Mouse (Mus musculus) heart, adult 2 months (tissue): ENCODE measurements around the gene Cmtm7.

Experiments used
- CTCF ChIP-seq: fragments of 200-600 bp; IDR thresholded peaks from 2 replicates; pipeline ENCODE4 v1.8.1; 2022; ENCODE audit warnings: antibody characterized with exemption, mild to moderate bottlenecking, moderate library complexity
- EP300 ChIP-seq: fragments of 200-500 bp; IDR thresholded peaks from 2 replicates; pipeline ENCODE4 v1.6.1; 2011; ENCODE audit warnings: low read depth, low read length, control low read depth; ENCODE audit not compliant: insufficient read depth
- POLR2A ChIP-seq: fragments of 200-500 bp; IDR thresholded peaks from 2 replicates; pipeline ENCODE4 v1.6.1; 2011; ENCODE audit warnings: mild to moderate bottlenecking, low read depth, low read length, control low read depth; ENCODE audit not compliant: insufficient read depth

DNA sequence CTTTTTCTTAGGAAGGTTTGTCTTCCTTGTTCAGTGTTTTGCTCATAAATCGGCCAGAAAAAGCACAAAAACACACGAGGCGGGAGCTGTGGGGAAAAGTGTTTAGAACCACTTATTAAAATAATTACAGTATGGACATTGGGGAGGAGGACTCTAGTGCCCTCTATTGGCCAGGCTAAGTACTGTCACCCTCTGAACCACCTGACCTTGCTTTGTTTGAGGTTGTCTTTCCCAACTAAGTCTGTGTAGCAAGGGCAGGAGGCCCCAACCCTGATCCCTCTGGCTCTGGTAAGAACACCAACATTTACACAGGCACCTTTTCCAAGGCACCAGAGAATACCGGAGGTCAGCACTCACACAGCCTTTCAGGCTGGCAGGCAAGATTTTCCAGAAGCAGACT lies 33.7 kb upstream of the Cmtm7 start:
- TF ChIP-seq POLR2A (no peak), CTCF (peak; percentile 97), EP300 (0 out of 2 replicates have a peak, but pooled peaks have one; percentile 22)
